Mouse (Mus musculus): ENCODE data around the gene 4930452B06Rik. TPM values are rescaled to one million over a fixed set of nuclear protein-coding genes. Genes with fewer than 3 reads are reported as not detected.

The 4930452B06Rik gene
- 10.8 and 10.9 TPM in 2 replicates for polyA plus RNA-seq (2016; fragmentation: Nextera tagmentation; extraction: Ambion mirVana)

GRCm38 (mm10) chr14:8665636-8666411 is at the start of gene 4930452B06Rik:
Gene 4930452B06Rik, minus strand, starts transcription at chr14:8666240.
- peaks cover 14% of the 10 kb centered on the region for H3K4me1 ChIP-seq (replicated peaks)
- 1% methylated on average over 43 of the region's 45 CpGs for WGBS

GRCm38 (mm10) chr14:8712674-8713073 is 46.6 kb upstream of the 4930452B06Rik start:
- DNase-seq (ENCODE audit: low spot score) = no peak
- Histone ChIP-seq H3K27me3 (ENCODE audit: insufficient read depth, poor library complexity, severe bottlenecking) (no peaks in the 10 kb centered on the region), H3K4me1 (replicated peaks) (0 out of 2 replicates have a peak, but pooled peaks cover 2% of the 10 kb centered on the region), H3K9me3 (no peaks in the 10 kb centered on the region), H3K4me3 (no peak overlapping the region), H3K27ac (no peak overlapping the region), H3K36me3 (no peaks in the 10 kb centered on the region)
- 90% methylated on average over 4 of the region's 4 CpGs for WGBS

More at GRCm38 (mm10) chr14:8665636-8666411, at the start of gene 4930452B06Rik:
- H3K27ac ChIP-seq = peak within 1 kb of the TSS; percentile 91
- no peaks in the 10 kb centered on the region for H3K36me3 ChIP-seq
- H3K9me3 ChIP-seq = no peaks in the 10 kb centered on the region
- DNase-seq (ENCODE audit: low spot score) = peak; percentile 89
- no peaks in the 10 kb centered on the region; the same call in 1 of the 2 replicates for H3K27me3 ChIP-seq (ENCODE audit: insufficient read depth, poor library complexity, severe bottlenecking)
- H3K4me3 ChIP-seq = peak within 1 kb of the TSS; percentile 81

- Histone ChIP-seq H3K36me3 (no peaks in the 10 kb centered on the region), H3K4me3 (no peak overlapping the region), H3K27me3 (ENCODE audit: insufficient read depth, poor library complexity, severe bottlenecking) (no peaks in the 10 kb centered on the region), H3K9me3 (no peaks in the 10 kb centered on the region), H3K27ac (no peak overlapping the region), H3K4me1 (replicated peaks) (no peaks in the 10 kb centered on the region)
- WGBS = 15% methylated on average over 1 of the region's 1 CpGs
- DNase-seq (ENCODE audit: low spot score) = no peak
Measured at GRCm38 (mm10) chr14:8689451-8689850, 23.4 kb upstream of the 4930452B06Rik start.

GRCm38 (mm10) chr14:8688462-8688861 is 22.4 kb upstream of the 4930452B06Rik start:
- Histone ChIP-seq H3K4me1 (replicated peaks) (no peaks in the 10 kb centered on the region), H3K4me3 (no peak overlapping the region), H3K36me3 (no peaks in the 10 kb centered on the region), H3K27me3 (ENCODE audit: insufficient read depth, poor library complexity, severe bottlenecking) (no peaks in the 10 kb centered on the region), H3K27ac (no peak overlapping the region), H3K9me3 (no peaks in the 10 kb centered on the region)
- 75% methylated on average over 1 of the region's 1 CpGs for WGBS
- no peak for DNase-seq (ENCODE audit: low spot score)

- WGBS = 98% methylated on average over 1 of the region's 1 CpGs
- no peak overlapping the region for H3K27ac ChIP-seq
- H3K4me1 ChIP-seq (replicated peaks) = no peaks in the 10 kb centered on the region
- DNase-seq (ENCODE audit: low spot score) = no peak
- no peak overlapping the region for H3K4me3 ChIP-seq
- H3K9me3 ChIP-seq = no peaks in the 10 kb centered on the region
- no peaks in the 10 kb centered on the region for H3K36me3 ChIP-seq
- no peaks in the 10 kb centered on the region for H3K27me3 ChIP-seq (ENCODE audit: insufficient read depth, poor library complexity, severe bottlenecking)
Measured at GRCm38 (mm10) chr14:8686185-8686584, 20.1 kb upstream of the 4930452B06Rik start.

- Histone ChIP-seq H3K36me3 (no peaks in the 10 kb centered on the region), H3K27me3 (ENCODE audit: insufficient read depth, poor library complexity, severe bottlenecking) (no peaks in the 10 kb centered on the region), H3K4me1 (replicated peaks) (no peaks in the 10 kb centered on the region), H3K27ac (no peak overlapping the region), H3K9me3 (no peaks in the 10 kb centered on the region), H3K4me3 (no peak overlapping the region)
- DNase-seq (ENCODE audit: low spot score) = no peak
- WGBS = 90% methylated on average over 4 of the region's 4 CpGs
Measured at GRCm38 (mm10) chr14:8679896-8680295, 13.9 kb upstream of the 4930452B06Rik start.

- Histone ChIP-seq H3K4me1 (replicated peaks) (peaks cover 2% of the 10 kb centered on the region), H3K27me3 (ENCODE audit: insufficient read depth, poor library complexity, severe bottlenecking) (no peaks in the 10 kb centered on the region), H3K27ac (no peak overlapping the region), H3K36me3 (0 out of 2 replicates have a peak, but pooled peaks cover 2% of the 10 kb centered on the region), H3K9me3 (no peaks in the 10 kb centered on the region), H3K4me3 (no peak overlapping the region)
- no peak for DNase-seq (ENCODE audit: low spot score)
Measured at GRCm38 (mm10) chr14:8660359-8660758, 5.7 kb downstream of the 4930452B06Rik start.

- Histone ChIP-seq H3K4me1 (replicated peaks) (no peaks in the 10 kb centered on the region), H3K4me3 (no peak overlapping the region), H3K27ac (no peak overlapping the region), H3K9me3 (no peaks in the 10 kb centered on the region), H3K36me3 (no peaks in the 10 kb centered on the region), H3K27me3 (ENCODE audit: insufficient read depth, poor library complexity, severe bottlenecking) (no peaks in the 10 kb centered on the region)
- 78% methylated on average over 9 of the region's 9 CpGs for WGBS
- no peak for DNase-seq (ENCODE audit: low spot score)
Measured at GRCm38 (mm10) chr14:8641650-8642279, 24.3 kb downstream of the 4930452B06Rik start.

- DNase-seq (ENCODE audit: low spot score) = no peak
- no peaks in the 10 kb centered on the region for H3K9me3 ChIP-seq
- no peaks in the 10 kb centered on the region for H3K4me1 ChIP-seq (replicated peaks)
- H3K36me3 ChIP-seq = no peaks in the 10 kb centered on the region
- H3K27me3 ChIP-seq (ENCODE audit: insufficient read depth, poor library complexity, severe bottlenecking) = no peaks in the 10 kb centered on the region
- WGBS = 89% methylated on average over 6 of the region's 6 CpGs
- no peak overlapping the region for H3K27ac ChIP-seq
- H3K4me3 ChIP-seq = no peak overlapping the region
Measured at GRCm38 (mm10) chr14:8632211-8632610, 33.8 kb downstream of the 4930452B06Rik start.

- Histone ChIP-seq H3K9me3 (no peaks in the 10 kb centered on the region), H3K27me3 (ENCODE audit: insufficient read depth, poor library complexity, severe bottlenecking) (no peaks in the 10 kb centered on the region), H3K4me3 (no peak overlapping the region), H3K27ac (no peak overlapping the region), H3K36me3 (no peaks in the 10 kb centered on the region), H3K4me1 (replicated peaks) (no peaks in the 10 kb centered on the region)
- WGBS = 93% methylated on average over 5 of the region's 5 CpGs
- DNase-seq (ENCODE audit: low spot score) = no peak
Measured at GRCm38 (mm10) chr14:8628406-8628805, 37.6 kb downstream of the 4930452B06Rik start.

- 82% methylated on average over 4 of the region's 4 CpGs for WGBS
- no peak for DNase-seq (ENCODE audit: low spot score)
Measured at GRCm38 (mm10) chr14:8627481-8627880, 38.6 kb downstream of the 4930452B06Rik start.

GRCm38 (mm10) chr14:8621164-8621563 is 44.9 kb downstream of the 4930452B06Rik start:
- H3K27ac ChIP-seq = no peak overlapping the region
- no peaks in the 10 kb centered on the region for H3K9me3 ChIP-seq
- H3K27me3 ChIP-seq (ENCODE audit: insufficient read depth, poor library complexity, severe bottlenecking) = no peaks in the 10 kb centered on the region
- H3K36me3 ChIP-seq = no peaks in the 10 kb centered on the region
- no peak overlapping the region for H3K4me3 ChIP-seq
- H3K4me1 ChIP-seq (replicated peaks) = peaks cover 7% of the 10 kb centered on the region; the same call in 1 of the 2 replicates
- 43% methylated on average over 6 of the region's 6 CpGs for WGBS
- DNase-seq (ENCODE audit: low spot score) = no peak

More at GRCm38 (mm10) chr14:8627481-8627880, 38.6 kb downstream of the 4930452B06Rik start:
- Histone ChIP-seq H3K4me1 (replicated peaks) (no peaks in the 10 kb centered on the region), H3K36me3 (no peaks in the 10 kb centered on the region), H3K9me3 (no peaks in the 10 kb centered on the region), H3K27ac (no peak overlapping the region), H3K27me3 (ENCODE audit: insufficient read depth, poor library complexity, severe bottlenecking) (no peaks in the 10 kb centered on the region), H3K4me3 (no peak overlapping the region)

- H3K9me3 ChIP-seq = no peaks in the 10 kb centered on the region
- peaks cover 7% of the 10 kb centered on the region; the same call in 1 of the 2 replicates for H3K4me1 ChIP-seq (replicated peaks)
- no peaks in the 10 kb centered on the region for H3K27me3 ChIP-seq (ENCODE audit: insufficient read depth, poor library complexity, severe bottlenecking)
- H3K36me3 ChIP-seq = no peaks in the 10 kb centered on the region
- H3K27ac ChIP-seq = no peak overlapping the region
- WGBS = 89% methylated on average over 5 of the region's 5 CpGs
- H3K4me3 ChIP-seq = no peak overlapping the region
- no peak for DNase-seq (ENCODE audit: low spot score)
Measured at GRCm38 (mm10) chr14:8620580-8620979, 45.5 kb downstream of the 4930452B06Rik start.

Data from hindbrain, embryonic 10.5 days (tissue).